18 mouse cellular contexts compared by ENCODE assay signal in the genomic region with DNA sequence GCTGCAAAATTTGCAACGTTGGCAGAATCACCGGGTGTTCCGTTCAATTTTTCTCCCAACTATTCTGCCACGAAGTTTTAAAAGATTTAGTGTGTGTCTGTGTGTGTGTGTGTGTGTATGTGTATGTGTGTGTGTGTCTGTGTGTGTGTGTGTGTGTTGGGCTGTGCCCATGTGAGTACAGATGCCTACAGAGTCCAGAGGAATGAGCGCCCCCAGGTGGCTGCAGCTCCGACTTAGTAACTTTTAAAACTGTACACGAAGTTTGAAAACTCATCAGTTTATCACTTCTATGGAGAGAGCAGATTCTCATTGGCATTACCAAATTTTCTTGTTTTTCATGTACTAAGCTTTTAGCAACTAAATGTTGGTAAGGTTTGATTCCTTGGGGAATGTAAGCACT.
DNase-seq lines count a peak whose midpoint lies in the region; ATAC-seq and TF ChIP-seq lines count a peak whose summit lies in the region.
"Had no signal": no experiment of that assay in that cellular context is flagged by ENCODE, and none has a peak within 500 bp of the region (broad histone marks: within the 10 kb centered on the region; RNA-seq: fewer than 3 reads in every experiment).

No protein-coding gene starts in this region.

- intact Hi-C loops in heart, adult 2 months (cut with DNase I), result no loop called here

- no peak overlapping the region for H3K4me3 ChIP-seq in cerebellum, adult 2 months (replicated peaks; ENCODE audit: insufficient read depth, low read depth, low read length)
- H3K4me3 ChIP-seq in lung, adult 2 months (replicated peaks; ENCODE audit: extremely low read depth, low read depth, low read length), result no peak overlapping the region
- no peak overlapping the region for H3K4me3 ChIP-seq in heart, adult 2 months
- H3K4me3 ChIP-seq: heart, embryonic 10.5 days; midbrain, embryonic 12.5 days; myocyte had no signal

- no peak for TF ChIP-seq CTCF in cerebellum, adult 2 months (IDR thresholded peaks at IDR 0.05; ENCODE audit: borderline replicate concordance, insufficient read depth, low read depth, low read length)
- TF ChIP-seq CTCF in lung, adult 2 months (IDR thresholded peaks at IDR 0.05; ENCODE audit: insufficient read depth, low read length), result peak; percentile 13; the same call in 1 of the 2 replicates
- peak; percentile 40 for TF ChIP-seq CTCF in Patski (IDR thresholded peaks at IDR 0.05)
- no peak for TF ChIP-seq CTCF in heart, adult 2 months (IDR thresholded peaks at IDR 0.05)

- in situ Hi-C loops in Patski (cut with MboI; ENCODE audit: low pct_unique_long_range_greater_than_20kb), result no loop called here

- no peak for TF ChIP-seq POLR2A in cerebellum, adult 2 months (IDR thresholded peaks at IDR 0.05; ENCODE audit: borderline replicate concordance, insufficient read depth, low read length)
- TF ChIP-seq POLR2A in lung, adult 2 months (IDR thresholded peaks at IDR 0.05; ENCODE audit: borderline replicate concordance, extremely low read depth, low read depth, low read length), result no peak
- TF ChIP-seq POLR2A in heart, adult 2 months (IDR thresholded peaks at IDR 0.05; ENCODE audit: insufficient read depth, low read depth, low read length), result no peak

- POLR2A ChIA-PET in Patski (lab: Charles Lee), result no interaction called here

- no peak for ATAC-seq in Patski

- no peak overlapping the region for H3K27ac ChIP-seq in cerebellum, adult 2 months (ENCODE audit: insufficient read depth, low read length)
- H3K27ac ChIP-seq in heart, adult 2 months, result no peak overlapping the region
- H3K27ac ChIP-seq: heart, embryonic 10.5 days; midbrain, embryonic 12.5 days had no signal

- no peaks in the 10 kb centered on the region; the same call in none of the 2 replicates for H3K4me1 ChIP-seq in cerebellum, adult 2 months (ENCODE audit: control insufficient read depth, insufficient read depth, low read length)
- no peaks in the 10 kb centered on the region for H3K4me1 ChIP-seq in lung, adult 2 months (ENCODE audit: control insufficient read depth, insufficient read depth, low read length)
- no peaks in the 10 kb centered on the region for H3K4me1 ChIP-seq in heart, adult 2 months (ENCODE audit: control insufficient read depth, insufficient read depth, low read length)
- H3K4me1 ChIP-seq: heart, embryonic 10.5 days; midbrain, embryonic 12.5 days had no signal

- no peaks in the 10 kb centered on the region; the same call in 1 of the 2 replicates for H3K27me3 ChIP-seq in cerebellum, adult 2 months (ENCODE audit: control insufficient read depth, insufficient read depth, low read length)
- H3K27me3 ChIP-seq in Patski, result no peaks in the 10 kb centered on the region
- H3K27me3 ChIP-seq in heart, adult 2 months (ENCODE audit: control insufficient read depth, insufficient read depth, low read length), result no peaks in the 10 kb centered on the region
- H3K27me3 ChIP-seq: midbrain, embryonic 12.5 days had no signal

- no peaks in the 10 kb centered on the region for H3K79me2 ChIP-seq in heart, adult 2 months (replicated peaks; ENCODE audit: control insufficient read depth, insufficient read depth, low read length)

- DNase-seq in cerebellum, postnatal 10 days, result peak; percentile 9 to 12
- DNase-seq in cerebellum, adult 2 months, result no peak
- no peak for DNase-seq in lung, adult 2 months
- no peak for DNase-seq in lung, postnatal 25 days (ENCODE audit: low spot score)
- DNase-seq in 416B (ENCODE audit: low read depth) (peak; percentile 8), Patski (ENCODE audit: low read depth, low spot score) (no peak)
- no peak for DNase-seq in heart, adult 2 months
- no peak for DNase-seq in kidney, adult 18-20 months
- DNase-seq: B cell, adult 2 months; cerebellum, adult 8-10 months; gastrocnemius, postnatal 25 days; kidney, postnatal 10 days; liver; retina, postnatal 1 day; spleen, adult 18-20 months had no signal

- TF ChIP-seq EP300 in heart, adult 2 months (IDR thresholded peaks at IDR 0.05; ENCODE audit: insufficient read depth, low read depth, low read length), result no peak

- no peaks in the 10 kb centered on the region for H3K36me3 ChIP-seq in heart, adult 2 months (ENCODE audit: control insufficient read depth, insufficient read depth, low read length)

- CTCF ChIA-PET in Patski (lab: Charles Lee), result interaction anchor here (1.1 to 1.2 kb wide), 2 partner anchors 15 to 92 kb away, joined by 4 to 7 read pairs; no protein-coding TSS in a partner anchor

- H3K9ac ChIP-seq in heart, adult 2 months (ENCODE audit: low read depth, low read length), result no peak overlapping the region
- H3K9ac ChIP-seq: midbrain, embryonic 12.5 days had no signal

- 71% methylated on average over 7 of the region's 7 CpGs for WGBS in cerebellum, adult 2 months
- 79% methylated on average over 7 of the region's 7 CpGs for WGBS in lung, adult 2 months
- WGBS in heart, adult 2 months, result 73% methylated on average over 7 of the region's 7 CpGs

Comparison
In these comparisons a context has a peak if more than half of its experiments do, and no peak if none do; other contexts are left out.
1. DNase-seq: peak in cerebellum, postnatal 10 days (2 of 2) and 416B (single experiment); none in cerebellum, adult 2 months (0 of 2), lung, adult 2 months (single experiment), lung, postnatal 25 days (single experiment), Patski (single experiment), heart, adult 2 months (0 of 2) and kidney, adult 18-20 months (single experiment).
2. CTCF ChIP-seq: peak in lung, adult 2 months (single experiment) and Patski (single experiment); none in cerebellum, adult 2 months (single experiment) and heart, adult 2 months (single experiment).